Mouse (Mus musculus) frontal cortex, adult 2 months (tissue): ENCODE data around the gene BC030499. TPM values are rescaled to one million over a fixed set of nuclear protein-coding genes. Genes with fewer than 3 reads are reported as not detected.

Source experiments
- DNase-seq, 2 experiments: peaks; one replicate each; pipeline ENCODE4 v3.0.0; 2022; ENCODE audit warnings: low spot score in 1 of 2; ENCODE audit errors: extremely low spot score in 1 of 2
- polyA plus RNA-seq: library from polyadenylated mRNA; depleted of rRNA; stranded (reverse); fragments of >200 nt; gene quantifications from 2 replicates; pipeline ENCODE4 v1.2.3, GENCODE M21; 2012

Gene BC030499
- polyA plus RNA-seq, 1 experiment: 18.6 TPM

DNA sequence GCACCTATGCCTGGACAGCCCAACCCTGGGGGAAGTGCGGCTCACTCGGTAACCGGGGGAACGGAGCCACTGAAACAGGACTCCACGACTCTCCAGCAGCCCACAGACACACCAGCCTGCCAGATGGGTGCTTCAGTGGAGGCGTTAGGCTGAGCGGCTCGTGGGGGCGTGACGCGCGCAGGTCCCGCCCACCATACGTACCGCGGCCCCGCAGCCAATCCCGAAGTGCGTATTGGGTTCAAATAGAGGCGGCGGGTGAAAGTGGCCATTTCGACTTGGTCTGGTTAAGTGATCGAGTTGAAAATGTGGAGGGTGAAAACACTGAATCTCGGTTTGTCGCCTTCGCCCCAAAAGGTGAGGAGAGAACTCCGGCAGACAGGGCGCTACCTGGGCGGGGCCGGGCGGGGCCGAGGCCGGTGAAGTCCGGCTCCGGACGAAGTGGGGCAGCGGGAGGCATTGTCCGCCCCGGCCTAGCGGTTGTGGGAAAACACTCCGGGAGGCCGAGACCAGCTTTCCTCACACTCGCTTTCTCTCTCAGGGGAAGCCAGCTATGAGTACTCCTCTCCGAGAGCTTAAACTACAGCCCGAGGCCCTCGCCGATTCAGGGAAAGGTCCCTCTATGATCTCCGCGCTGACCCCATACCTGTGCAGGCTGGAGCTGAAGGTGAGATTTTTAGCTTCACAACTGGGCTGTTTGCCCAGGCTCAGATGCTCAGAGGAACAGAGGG is 10.9 kb downstream of the BC030499 start, which contains the start of gene Spag5:
Gene Spag5, plus strand, starts transcription at position 173 of the 728 bp plus-strand sequence.
- peak; percentile 84 to 93 for DNase-seq

DNA sequence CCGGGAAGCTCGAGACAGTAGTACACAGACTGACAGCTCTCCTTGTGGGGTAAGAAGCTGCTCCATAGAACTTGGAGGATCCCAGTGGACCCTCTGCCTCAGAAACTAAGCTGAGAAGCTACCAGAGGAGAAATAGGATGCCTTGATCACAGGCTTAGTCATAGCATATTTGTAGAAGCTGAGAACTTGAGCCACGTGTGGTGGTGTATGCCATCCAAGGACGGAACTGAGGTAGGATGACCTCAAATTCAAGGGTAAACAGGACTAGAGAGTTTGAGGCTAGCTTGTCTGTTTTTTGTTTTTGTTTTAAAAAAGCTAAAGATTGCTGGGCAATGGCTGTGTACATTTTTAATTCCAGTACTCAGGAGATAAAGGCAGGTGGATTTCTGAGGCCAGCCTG is 14.6 kb downstream of the BC030499 start:
- DNase-seq: no peak

DNA sequence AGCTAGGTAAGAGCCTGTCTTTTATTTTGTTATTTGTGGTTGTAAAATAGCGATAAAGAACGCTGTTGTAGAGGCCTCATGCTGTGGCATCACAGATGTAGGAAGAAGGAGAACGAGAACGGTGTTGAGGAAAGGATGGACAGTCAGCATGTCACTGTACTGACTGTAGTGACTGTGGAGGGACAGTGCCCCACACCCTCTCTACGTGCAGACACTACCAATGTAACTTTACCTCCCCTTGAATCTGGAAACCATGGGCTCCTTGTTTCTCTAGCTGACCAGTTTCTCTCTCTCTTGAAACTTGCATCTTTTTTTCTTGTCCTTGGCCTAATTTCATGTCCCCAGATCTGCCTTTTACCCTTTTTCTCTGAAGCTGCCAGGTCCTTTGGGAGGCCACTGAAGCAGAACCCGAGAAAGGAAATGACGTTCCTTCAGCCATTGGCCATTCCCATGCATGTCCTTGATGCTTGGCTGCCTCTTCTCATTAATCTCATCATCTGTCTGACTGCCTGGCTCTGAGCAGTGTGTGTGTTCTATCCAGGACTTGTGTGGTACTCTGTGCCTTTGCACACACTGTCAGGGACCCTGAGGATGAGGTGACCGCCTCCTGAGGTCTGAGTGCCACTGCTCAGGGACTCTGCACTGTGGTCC is 20.3 kb downstream of the BC030499 start:
- DNase-seq: no peak

DNA sequence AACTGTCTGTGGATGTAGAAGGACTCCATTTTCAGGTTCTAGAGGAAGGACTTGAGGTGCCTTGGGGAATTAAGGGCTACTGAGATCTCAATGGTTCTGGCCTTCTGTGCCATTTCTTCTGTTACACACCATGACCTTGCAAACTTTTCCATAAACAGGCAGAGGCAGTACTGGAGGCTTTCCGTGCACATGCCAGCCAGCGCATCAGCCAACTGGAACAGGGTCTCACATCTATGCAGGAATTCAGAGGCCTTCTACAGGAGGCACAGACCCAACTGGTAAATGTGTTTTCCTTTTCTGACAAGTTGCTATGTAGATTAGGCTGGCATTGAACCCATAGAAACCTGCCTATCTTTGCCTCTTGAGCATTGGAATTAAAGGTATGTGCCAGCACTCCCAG is 23.0 kb downstream of the BC030499 start:
- no peak for DNase-seq

DNA sequence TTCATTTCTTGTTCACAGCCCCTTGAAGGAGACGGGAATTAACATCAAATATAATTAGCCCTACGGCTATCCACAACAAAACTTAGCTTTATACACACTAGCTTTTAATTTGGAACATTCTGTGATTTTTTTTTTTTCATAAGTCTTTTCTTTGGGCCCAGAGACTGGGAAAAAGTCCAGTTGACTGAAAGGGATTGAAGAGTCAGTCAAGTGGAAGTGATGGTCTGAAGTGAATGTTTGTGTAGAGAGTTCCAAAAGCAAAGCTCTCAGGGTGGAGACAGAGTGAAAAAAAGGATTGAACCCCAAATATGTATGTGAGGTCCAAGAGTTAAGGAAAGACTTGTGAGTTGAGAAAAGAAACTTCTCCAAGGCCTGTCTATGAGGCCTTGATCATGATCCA is 27.8 kb downstream of the BC030499 start:
- no peak for DNase-seq

DNA sequence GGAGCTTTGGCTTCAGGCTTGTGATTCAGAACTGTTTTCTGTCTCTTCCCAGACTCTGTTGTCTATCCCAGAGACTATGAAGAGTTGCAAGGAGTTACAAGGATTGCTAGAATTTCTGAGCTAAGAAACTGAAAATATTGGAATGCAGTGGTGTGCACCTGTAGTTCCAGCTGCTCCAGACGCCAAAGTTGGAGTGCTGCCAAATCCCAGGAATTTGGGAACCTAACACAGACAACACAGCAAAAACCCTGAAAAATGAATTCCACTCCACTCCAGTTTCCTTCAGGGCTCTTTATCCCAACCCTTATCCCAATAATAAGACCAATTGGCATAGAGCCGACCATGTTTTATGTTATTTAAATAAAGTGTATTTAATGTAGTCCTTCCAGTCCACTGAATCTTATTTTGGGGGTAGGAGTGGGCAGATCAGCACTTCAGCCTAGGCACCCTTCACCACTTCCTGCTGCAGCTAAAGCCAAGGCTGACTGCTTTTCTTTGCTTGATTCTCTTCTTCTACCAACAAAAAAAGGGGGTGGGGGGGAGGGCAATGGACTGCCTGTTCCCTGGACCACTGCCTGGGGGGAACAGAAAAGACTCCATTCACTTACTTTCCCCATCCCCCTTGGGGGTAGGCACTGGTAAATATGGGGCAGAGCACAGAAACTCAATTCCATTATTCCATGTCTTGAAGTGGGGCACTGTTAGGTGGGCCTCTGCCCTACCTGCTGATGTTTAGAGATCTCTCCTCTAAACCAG is 31.6 kb downstream of the BC030499 start:
- no peak for DNase-seq

DNA sequence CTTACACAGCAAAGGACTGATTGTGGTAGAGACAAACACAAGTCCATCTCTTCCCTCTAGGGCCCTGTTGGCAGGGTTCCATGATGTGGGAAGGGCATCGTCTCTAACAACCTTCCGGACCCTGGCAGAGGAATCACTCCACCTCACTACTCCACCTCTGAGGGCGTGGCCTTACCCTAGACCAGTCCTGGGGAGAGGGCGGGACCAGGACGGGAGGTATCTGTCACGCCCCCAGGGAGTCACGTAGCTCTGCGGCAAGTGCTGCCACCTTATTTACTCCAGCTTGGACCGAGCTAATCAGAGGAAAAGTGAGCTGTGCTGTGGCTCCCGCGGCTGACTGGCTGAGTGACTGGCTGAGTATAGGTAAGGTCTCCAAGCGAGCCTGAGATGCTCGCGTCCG is 32.2 kb downstream of the BC030499 start, which contains the start of gene Aldoc:
Gene Aldoc, plus strand, starts transcription at position 109 of the 400 bp plus-strand sequence.
- peak; percentile 80 to 84 for DNase-seq

DNA sequence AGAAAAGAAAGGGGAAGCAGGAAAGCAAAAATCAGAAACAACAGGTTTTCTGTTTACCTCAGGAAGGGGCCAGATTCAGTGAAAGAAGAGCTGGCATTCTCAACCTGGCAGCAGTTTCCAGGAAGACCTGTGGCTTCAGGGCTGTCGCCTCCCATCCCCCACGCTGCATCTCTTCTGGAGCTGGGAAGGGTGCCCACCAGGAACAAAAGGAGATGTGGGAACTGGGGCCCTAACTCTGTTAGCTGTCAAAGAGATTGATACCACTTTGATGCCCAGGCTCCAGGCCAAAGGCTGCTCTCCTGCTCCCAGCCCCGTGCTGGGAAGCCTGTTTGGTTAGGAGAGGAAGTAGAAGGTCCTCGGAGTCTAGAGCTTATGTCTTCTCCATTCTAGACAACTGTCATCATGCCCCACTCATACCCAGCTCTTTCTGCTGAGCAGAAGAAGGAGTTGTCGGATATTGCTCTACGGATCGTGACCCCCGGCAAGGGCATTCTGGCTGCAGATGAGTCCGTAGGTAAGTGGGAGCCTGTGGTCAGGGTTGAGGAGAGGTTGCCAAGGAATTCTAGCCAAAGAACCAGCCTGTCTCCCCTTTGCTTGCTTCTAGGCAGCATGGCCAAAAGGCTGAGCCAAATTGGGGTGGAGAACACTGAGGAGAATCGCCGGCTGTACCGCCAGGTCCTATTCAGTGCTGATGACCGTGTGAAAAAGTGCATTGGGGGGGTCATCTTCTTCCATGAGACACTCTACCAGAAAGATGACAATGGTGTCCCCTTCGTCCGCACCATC is 33.6 kb downstream of the BC030499 start:
- peak in 1 of 2 experiments; percentile 67 for DNase-seq

DNA sequence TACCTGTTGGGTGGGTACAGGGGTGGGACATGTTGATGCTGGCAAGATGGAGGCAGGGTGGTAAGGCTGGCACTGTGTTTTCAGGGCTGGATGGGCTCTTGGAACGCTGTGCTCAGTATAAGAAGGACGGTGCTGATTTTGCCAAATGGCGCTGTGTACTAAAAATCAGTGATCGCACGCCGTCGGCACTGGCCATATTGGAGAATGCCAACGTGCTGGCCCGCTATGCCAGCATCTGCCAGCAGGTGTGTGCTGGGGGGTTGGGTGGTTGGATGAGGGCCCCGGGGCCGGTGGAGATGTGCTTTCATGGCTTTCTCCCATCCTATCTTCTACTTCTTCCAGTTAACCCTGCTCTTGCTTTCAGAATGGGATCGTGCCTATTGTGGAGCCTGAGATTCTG is 34.3 kb downstream of the BC030499 start:
- DNase-seq: no peak

DNA sequence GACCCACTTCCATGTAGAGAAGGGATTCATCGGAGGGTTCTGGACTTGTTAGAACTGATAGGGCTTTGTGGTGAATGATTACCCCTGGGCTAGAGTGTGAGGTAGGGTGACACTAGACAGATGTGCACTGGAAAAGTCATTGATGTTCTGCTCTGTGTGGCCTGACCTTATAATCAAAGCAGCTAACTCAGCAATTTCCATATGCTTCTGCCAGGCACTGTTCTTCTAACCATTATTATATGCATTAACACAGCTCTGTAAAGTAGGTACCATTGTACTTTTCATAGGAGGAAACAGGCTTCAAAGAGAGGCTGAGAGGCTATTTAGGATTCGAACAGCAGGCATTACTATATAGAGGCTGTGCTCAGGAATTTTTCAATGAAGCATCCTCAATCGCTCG is 36.6 kb downstream of the BC030499 start:
- DNase-seq: no peak

DNA sequence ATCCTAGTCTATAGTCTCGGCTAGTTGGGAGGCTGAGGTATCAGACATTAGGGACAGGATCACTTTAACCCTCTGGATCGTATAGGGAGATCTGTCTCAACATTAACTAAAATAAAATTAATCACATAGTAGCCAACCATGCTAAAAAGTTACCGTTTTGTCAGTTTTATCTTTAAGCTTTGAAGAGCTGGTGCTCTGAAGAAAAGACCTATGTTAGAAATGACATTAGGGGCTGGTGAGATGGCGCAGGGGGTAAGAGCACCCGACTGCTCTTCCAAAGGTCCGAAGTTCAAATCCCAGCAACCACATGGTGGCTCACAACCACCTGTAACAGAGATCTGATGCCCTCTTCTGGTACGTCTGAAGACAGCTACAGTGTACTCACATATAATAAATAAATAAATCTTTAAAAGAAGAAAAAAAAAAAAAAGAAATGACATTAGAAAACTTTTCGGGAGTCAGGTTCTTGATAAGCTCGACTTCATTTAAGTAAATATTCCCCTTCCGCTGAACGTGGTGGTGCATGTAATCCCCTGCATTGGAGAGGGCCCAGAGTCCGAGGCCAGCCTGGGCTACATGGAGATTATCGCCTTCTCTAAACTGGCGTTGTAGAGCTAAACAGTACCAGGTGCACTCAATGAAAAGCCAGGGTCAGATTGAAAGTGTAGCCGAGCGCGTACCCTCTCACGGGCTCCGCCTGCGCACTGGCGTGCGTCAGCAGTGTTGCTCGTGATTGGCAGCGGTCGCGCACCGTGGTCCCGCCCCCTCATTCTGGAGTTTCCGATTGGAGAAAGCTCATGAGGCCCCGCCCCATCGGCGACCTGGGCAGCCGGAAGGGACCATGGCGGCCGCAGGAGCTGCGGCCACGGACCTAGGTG is 37.2 kb downstream of the BC030499 start, which contains the start of gene Pigs:
Gene Pigs, plus strand, starts transcription at position 782 of the 878 bp plus-strand sequence.
- DNase-seq: peak; percentile 92 to 98

DNA sequence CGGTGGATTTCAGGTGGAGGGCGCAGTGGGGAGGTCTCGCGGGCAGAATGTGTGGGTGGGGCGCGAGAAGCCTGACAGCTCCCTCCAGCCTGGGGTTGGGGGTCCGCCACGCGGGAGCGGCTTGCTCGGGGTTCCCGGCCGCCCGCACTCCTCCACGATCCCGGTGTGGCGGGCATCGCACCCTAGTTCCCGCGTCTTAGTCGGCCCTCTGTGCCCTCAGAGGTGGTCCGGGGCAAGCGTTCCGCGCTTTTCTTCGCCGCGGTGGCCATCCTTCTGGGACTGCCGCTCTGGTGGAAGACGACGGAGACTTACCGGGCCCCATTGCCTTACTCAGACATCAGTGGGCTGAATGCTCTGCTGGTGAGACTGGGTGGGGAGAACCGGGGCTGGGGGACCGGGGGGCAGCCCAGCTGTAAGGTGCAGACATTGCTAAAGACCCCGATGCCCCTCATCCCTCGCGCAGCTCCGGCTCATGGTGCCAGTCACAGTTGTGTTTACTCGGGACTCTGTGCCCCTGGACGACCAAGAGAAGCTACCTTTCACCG is 37.9 kb downstream of the BC030499 start:
- no peak for DNase-seq

DNA sequence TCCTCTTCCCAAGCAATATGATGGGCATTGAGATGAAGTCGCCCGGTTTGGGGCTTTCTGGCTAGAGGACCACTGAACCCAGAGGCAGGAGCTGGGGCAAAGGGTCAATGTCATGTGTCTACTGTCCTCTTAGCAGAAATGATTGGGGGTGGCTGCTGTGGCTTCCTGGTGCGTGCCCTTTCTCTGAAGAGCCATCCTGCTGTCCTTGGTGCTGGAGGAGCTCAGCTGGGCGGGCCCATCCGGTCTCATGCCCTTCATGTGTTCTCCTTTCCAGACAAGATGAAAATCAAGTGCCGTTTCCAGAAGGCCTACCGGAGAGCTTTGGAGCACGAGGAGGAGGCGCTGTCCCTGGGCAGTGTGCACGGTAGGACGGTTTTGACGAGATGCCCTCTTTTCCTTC is 42.0 kb downstream of the BC030499 start:
- no peak for DNase-seq

DNA sequence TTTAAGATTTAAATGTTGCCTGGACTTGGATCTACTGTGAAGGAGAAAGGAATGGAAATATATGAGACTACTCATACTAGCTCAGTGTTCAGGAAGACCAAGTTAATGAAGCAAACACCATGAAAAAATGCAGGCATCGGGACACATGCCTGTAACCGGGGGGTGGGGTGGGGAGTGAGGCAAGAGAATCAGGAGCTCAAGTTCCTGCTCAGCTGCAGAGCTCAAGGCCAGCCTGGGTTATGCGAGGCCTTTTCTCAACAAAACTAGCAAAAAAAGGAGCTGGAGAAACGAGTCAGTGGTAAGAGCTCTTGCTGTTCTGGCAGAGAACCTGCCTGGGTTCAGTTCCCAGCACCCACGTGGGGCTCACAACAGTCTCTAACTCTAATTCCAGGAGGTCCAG is 43.4 kb downstream of the BC030499 start:
- no peak for DNase-seq

DNA sequence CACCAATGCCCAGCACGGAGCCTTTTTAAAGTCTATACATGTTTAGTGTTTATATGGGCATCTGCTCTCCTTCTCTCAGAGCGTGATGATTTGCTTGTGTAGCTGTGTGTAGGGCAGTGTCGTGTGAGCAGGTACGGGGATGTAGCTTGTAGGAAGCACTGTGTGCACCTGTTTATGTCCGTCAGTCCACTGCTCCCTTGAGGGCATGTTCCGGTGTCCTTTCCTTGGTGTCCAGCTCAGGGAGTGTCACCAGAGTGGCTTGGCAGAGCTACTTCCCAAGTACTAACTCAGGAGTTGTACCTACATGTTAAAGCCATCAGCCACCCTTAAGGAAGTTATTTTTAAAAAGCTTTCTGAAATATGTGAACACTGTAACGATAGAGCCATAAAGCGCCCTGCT is 46.4 kb downstream of the BC030499 start:
- DNase-seq: no peak

DNA sequence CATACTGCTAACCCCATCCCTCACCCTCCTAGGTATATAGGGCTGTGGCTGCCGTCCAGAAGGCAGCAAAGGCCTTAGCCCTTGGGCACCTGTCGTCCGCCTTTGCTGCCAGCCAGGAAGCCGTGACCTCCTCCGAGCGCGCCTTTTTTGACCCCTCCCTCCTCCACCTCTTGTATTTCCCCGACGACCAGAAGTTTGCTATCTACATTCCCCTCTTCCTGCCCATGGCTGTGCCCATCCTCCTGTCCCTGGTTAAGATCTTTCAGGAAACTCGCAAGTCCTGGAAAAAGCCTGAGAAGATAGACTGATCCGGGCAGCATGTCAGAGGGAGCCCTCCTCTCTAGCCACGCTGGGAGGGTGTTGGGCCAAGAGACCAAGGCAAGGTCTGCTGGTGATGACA is 51.1 kb downstream of the BC030499 start:
- DNase-seq: no peak

DNA sequence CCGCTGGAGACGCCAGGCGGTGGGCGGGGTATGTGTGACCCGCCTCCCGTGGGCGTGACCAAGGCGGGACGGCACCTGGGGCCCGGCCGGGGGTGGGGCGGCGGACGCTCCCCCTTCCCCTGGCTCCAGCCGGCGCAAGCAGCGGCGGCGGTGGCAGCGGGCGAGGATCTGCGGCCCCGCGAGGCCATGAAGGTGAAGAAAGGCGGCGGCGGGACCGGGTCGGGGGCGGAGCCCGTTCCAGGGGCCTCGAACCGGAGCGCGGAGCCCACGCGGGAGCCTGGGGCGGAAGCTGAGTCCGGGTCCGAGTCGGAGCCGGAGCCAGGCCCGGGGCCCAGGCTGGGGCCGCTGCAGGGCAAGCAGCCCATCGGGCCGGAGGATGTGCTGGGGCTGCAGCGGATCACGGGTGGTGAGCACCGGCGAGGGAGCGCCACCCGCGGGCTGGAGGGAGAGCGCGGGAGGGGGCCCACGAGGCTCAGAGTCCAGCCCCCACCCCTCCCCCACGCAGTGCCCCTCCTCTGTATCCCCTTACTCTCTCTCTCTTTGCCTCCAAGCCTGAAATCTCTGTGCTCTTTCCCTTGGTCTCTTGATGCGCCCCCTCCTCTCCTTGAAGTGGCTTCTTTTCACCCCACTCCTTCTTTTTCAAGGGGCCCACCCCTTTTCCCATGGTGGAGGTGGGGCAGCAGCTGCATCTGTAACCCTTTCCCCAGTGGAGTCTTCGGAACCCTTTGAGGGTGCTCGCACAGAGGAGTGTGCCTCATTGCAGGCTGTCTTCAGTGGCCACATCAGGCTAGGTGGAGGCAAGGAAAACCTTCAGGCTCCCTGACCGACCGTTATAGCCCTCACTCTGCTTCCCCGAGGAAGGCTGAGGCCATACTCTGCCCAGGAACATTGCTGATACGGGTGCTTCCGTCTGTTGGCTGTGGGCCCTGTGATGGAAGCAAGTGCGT is 53.0 kb downstream of the BC030499 start, which contains the start of gene Unc119:
Gene Unc119, plus strand, starts transcription at position 102 of the 947 bp plus-strand sequence.
- DNase-seq: peak in 1 of 2 experiments; percentile 71

DNA sequence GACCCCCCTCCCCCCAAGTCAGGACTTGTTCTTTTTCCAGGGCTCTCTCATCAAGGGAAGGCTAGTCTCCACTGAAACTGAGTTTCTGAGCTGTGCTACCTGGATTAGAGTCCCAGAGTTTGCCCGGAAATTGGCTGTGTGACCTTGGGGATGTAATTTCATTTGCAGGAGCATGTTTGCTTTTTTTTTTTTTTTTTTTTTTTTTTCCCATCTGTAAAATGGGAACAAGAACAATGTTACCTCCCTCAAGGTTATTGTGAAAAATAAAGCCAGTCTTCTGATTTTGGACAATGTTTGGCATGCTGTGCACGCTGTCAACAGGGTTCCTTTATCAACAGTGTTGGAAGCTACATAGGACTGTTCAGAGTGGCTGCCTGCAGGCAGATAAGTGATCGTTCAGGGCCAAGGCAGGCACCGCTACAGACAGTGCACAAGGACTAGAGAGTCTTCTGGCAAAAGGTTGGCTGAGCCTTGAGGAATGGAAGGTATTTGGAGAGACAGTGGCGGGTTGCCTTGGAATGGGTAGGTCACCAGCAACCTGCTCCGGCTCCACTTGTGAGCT is 53.8 kb downstream of the BC030499 start:
- DNase-seq: no peak
